Mouse (Mus musculus): ENCODE measurements around the gene Hist1h2ah.

DNA sequence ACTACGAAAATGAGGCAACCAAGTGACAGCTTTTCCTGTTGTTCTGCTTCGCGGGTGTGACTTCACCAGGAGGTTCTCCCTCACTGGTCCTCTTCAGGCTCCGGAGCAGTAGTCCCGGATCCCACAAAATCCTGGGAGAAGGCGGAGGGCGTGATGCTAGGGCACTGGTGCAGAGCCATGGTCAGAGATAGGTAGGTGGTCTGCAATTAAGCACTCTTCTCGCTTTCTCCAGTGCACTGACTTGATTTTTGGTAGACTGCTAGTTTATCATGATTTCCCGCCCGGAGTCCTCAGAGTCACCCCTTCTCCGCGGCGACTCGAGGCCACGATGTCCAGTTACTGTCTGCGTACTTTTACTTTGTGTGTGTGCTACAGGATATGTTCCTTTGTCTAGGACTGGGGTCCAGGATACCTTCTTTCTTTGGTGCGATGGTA, 20.9 kb downstream of the Hist1h2ah start:
- no peak for TF ChIP-seq NRF1 (IDR thresholded peaks at IDR 0.05; ENCODE audit: low read depth, low read length)
- no peak for TF ChIP-seq POLR2A (IDR thresholded peaks at IDR 0.05; ENCODE audit: low read depth, low read length)
- no peak for TF ChIP-seq CTCF (conservative IDR thresholded peaks at IDR 0.05 in 1 of 2, IDR thresholded peaks at IDR 0.05 in 1 of 2; ENCODE audit: low read depth in 2 of 2, low read length in 2 of 2)
- no peak for TF ChIP-seq HCFC1 (IDR thresholded peaks at IDR 0.05; ENCODE audit: low read depth, low read length)
- TF ChIP-seq ZMIZ1 (IDR thresholded peaks at IDR 0.05; ENCODE audit: low read depth, low read length) = no peak
- no peak for TF ChIP-seq TCF12 (IDR thresholded peaks at IDR 0.05; ENCODE audit: low read depth, low read length)
- TF ChIP-seq JUND (conservative IDR thresholded peaks at IDR 0.05; ENCODE audit: low read depth, low read length) = no peak
